Mouse (Mus musculus): Measurements from ENCODE around the gene Orc2.

The Orc2 gene

DNA sequence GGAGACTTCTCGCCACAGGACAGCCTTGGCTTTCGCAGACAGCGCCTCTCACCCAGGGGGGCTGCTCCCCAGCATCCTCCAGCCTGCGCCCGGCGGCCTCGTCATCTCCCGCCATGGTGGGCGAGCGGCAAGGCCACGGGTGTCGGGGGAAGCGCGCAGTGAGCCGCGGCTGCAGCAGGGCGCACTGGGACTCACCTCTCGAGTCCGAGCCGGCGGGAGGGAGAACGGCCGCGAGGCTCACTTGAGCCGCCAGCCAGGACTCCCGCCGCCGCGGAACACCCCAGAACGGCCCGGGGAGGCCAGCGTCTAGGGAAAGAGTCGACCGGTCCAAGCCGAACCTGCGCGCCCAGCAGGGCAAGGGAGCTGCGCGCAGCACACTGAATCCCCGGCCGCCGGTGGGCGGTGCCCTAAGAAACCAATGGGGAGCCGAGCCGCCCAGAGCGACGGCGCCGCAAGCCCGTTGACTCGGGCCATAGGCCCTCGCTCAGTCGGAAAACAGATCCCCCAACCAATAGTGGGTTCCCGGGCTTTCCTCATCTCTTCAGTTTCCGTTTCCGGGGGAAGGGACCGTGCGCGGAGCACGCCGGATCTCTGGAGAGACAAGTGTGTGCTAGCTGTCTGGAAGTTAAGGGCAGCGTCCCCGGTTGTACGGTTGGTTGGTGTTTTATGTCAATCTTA, at the start of gene Orc2:
Orc2 (minus strand) TSS at position 533 of the 678 bp plus-strand sequence.
- DNase-seq (ENCODE audit: low spot score in 2 of 2), result peak; percentile 96 to 97

DNA sequence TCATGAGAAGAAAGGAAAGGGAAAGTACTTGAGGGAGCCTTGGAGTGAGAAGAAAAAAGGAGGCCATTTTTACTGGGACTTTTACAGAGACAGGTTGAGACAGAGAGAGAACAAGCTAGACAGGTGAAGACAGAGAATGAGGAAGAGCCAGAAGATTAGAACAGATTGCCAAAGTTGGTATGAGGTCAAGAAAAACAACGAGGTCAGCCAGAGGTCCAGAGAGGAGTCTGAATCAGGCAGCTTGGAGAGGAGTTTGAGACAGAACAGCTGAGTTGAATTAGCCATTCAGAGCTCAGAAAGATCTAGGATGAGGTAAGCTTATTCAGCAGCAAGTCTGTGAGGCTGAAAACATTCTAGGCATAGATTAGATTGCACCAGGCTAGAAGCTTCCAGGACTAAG, 36.5 kb upstream of the Orc2 start:
- DNase-seq (ENCODE audit: low spot score in 2 of 2), result no peak

DNA sequence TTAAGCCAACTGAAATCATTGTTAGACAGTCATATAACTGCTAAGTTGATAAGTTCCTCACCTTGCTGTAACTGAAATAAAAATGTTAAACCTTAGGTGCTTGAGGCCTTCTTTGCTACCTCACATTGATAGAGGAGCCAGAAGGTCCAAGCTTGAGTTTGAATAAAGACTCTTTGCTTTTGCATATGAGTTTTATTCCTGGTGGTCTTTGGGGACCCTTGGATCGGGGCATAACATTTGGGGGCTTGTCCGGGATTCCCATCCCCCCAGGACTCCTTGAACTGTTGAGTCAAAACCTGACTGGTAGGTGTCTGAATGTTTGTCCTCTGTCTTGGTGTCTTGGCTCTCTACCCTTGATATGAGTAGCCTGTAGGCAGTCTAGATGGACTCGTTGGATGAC, 2.3 kb upstream of the Orc2 start:
- no peak for DNase-seq (ENCODE audit: low spot score in 2 of 2)

DNA sequence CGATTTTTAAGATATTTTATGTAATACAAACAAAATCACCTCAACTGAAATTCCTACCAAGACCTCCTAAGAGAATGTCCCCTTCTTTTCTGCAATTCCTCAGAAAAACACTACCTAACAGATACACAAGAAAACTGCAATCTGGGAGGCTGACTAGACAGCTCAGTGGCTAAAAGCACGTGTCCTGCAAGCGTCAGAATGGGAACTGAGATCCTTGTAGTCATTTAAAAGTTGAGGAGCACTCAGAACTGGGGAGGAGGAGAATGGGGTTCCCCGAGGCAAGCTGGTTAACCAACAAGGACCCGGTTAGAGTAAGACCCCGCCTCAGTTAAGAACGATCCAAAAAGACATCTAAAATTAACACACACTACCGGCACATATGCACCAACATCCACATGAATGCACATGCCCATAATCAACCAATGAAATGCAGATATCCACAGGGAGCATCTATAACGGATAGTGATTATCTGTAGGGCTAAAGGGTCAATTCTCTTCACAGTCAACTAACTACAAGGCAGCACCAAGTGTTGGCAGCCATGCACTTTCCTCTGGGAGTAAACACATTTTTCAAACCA, 1.0 kb downstream of the Orc2 start:
- DNase-seq (ENCODE audit: low spot score in 2 of 2), result no peak

DNA sequence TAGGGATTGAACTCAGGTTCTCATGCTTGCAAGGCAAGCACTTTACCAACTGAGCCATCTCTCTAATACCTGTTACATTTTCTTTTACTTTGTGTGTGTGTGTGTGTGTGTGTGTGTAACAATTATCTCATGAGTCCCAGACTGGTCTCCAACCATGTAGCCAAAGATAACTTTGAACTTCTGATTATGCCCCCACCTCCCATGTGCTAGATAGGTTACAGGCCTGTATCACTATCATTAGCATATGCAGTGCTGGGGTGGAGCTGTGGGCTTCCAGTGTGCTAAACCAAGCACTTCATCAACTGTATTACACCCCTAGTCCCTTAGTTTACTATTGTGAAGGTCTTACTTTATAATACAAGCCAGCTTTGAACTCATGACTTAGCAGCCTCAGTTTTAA, 1.8 kb downstream of the Orc2 start:
- DNase-seq (ENCODE audit: low spot score in 2 of 2), result no peak

DNA sequence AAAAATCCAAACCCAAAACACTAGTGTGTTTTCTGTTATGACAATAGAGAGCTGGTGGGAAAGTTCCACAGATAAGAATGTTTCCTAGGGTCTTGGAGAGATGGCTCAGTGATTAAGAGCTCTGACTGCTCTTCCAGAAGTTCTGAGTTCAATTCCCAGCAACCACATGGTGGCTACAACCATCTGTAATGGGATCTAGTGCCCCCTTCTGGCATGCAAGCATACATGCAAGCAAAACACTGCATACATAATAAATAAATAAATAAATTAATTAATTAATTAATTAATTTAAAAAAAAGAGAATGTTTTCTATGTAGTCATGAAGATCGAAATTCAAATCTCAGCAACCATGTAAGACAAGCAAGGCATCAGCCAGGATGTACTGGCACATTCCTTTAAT, 6.2 kb downstream of the Orc2 start:
- no peak for DNase-seq (ENCODE audit: low spot score in 2 of 2)

DNA sequence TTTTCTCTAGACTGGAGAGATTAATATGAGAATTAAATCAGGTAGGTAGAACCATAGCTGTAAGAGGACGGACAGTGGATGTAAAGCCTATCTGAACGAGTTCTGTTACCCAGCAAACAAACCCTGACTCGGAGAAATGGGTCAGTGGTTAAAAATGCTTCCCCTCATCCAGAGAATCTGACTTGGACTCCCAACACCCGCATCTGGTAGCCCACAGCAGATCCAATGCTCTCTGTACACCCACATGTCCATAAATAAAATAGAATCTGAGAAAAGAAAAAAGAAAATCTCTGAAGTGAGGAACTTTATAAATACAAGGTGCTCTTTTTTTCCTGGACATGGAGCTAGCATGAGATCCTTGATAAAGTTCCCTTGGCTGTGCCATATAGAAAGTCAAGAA, 7.2 kb downstream of the Orc2 start:
- no peak for DNase-seq (ENCODE audit: low spot score in 2 of 2)

DNA sequence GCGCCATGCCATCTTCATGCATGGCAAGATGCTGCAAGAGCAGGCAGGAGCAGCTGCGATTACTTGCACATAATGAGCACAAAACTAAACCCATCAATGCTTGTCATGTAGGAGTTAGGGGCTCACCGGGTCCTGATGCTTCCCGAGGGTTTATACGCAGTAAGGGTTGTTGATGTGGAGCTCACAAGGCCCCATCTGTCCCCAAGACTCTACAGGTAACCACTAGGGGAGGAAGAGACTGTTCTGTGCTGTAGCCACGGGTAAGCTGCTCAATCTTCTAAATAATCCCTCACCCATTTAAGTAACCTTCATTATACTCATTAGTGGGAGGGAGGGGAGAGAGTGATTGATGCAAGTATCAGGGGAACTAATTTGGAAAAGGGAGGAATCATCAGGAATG, 9.3 kb downstream of the Orc2 start:
- no peak for DNase-seq (ENCODE audit: low spot score in 2 of 2)

DNA sequence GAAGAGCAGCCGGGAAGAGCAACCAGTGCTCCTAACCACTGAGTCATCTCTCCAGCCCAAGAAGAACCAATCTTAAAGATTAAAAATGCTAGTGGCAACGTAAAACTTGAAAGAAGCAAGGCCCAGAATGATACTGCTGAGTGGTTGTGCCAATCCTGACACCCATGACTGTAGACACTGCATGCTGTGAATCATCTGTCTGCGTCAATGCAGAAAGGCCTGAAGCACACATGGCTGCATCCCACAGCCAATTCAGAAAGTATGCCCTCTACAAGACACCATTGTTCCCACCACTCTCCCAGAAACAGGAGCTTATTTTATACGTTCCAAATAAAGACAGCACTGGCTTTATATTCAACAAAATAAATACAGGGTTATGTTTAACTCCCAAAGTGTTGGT, 22.3 kb downstream of the Orc2 start:
- no peak for DNase-seq (ENCODE audit: low spot score in 2 of 2)

DNA sequence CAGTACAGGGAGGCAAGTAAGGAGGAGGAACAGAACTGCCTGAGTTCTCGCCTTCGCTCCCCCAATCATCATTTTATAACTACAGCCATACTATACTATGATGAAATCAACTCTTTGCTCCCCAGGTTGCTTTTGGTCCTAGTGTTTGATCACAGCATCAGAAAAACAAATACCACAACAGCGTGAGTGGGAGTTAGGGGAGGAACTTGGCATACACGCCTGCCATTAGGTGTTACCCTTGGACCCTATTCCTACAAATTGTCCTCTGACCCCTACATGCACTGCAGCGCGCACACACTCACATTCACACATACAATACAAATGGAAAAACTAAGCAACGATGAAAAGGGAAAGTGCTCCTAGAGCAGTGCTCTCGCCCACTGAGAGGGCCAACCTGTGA, 29.2 kb downstream of the Orc2 start:
- no peak for DNase-seq (ENCODE audit: low spot score in 2 of 2)

DNA sequence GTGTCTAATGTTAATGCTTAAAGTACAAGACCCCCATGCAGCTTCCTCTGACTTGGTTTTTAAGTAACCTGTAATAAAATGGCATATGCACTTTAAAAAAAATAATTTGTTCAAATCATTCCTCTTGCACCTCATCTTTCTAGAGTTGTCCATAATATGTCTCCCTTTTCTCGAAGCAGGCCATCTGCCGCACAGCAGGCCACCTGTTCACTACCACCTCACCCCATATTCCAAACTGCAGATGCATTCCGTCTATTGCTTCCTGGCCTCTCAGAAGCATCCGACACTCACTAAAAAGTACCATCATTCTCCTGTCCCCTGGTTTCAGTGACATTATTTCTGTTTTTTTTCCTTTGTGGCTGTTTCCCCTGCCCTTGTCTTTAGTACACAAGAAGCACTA, 39.3 kb downstream of the Orc2 start:
- DNase-seq (ENCODE audit: low spot score in 2 of 2), result no peak

DNA sequence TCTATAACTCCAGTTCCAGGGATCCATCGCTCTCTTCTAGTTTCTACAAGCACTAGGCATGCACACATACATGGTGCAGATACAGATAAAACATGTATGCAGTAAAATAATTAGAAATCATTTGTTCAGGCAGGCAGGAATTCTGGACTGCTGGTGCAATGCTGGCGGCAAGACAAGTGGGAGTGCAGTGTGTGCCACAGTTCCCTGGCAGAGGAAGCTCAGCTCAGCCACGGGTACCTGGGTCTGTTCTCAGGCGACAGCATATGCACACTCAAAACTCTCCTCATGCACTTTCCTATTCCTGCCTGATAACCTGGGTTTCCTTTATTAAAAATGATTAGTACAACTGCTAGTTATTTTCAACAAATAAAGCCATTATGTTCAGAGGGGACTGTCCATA, 39.9 kb downstream of the Orc2 start:
- no peak for DNase-seq (ENCODE audit: low spot score in 2 of 2)

DNA sequence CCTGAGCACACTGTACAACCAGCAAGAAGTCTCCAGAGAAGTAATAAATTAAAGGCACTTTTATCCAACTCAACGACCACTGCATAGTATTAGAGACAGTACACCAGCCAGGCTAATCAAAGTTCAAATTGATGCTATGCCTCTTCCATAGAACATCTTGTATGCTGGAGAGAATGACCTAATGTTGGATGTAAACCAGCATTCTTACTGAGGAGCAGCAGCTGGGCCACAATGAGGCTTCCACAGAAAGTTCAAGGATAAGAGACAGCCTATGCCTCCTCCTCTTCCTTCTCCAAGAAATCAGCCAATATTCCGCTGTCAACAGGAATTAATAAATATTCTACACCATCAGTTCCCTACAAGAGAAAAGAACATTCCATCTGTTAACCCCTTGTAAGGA, 41.0 kb downstream of the Orc2 start:
- DNase-seq (ENCODE audit: low spot score in 2 of 2), result no peak

DNA sequence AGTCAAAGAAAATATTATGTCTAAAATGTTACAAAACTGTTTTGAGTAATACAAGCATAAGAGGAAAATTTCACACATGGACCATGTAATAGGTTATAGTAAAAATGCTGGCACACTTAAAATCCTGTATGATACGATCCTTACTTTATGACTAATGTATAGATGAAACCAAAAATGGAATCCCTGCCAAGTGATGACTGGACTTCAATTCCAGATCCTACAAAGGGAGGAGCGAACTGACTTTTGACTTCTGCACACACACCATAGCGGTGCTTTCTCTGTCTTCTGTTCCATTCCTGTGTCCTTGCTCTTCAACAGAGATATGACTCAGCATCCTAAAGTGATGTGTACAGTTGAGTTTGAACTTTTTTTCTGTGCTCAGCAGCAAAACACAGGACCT, 44.3 kb downstream of the Orc2 start:
- DNase-seq (ENCODE audit: low spot score in 2 of 2), result no peak

DNA sequence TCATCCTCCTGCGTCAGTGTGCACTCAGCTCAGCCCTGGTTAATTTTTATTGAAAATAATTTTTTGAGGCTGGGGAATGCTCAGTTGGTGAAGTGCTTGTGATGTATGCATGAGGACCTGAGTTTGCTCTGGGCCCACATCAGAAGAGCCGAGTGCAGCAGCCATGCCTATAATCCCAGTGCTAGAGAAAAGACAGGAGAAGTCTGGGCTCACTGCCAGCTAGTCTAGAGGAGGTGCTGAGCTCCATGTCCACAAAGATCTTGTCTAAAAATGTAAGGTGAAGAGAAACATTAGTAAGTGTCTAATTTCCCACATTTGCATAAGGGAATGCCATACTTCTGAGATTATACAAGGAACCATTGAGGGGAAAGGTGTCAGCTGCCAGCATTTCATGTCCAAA, 46.0 kb downstream of the Orc2 start:
- peak in 1 of 2 experiments; percentile 36 for DNase-seq (ENCODE audit: low spot score in 2 of 2)

DNA sequence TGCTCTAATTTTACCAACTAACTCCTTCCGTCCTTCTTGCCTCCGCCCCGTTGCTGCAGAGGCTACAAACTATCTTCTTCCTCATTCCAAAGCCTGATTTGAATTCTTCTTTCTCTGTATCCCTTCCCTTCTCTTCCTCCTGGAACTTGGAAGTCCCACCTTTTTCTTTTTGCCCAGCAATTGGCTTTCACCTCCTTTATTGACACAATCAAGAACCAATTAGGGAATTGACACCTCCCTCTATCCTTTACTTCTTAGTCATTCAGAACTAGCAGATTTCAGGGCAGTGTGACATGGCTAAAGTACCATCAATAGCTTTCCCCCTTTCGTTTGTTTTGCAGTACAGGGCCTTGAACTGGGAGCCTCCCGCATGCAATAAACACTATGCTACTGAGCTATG, 46.7 kb downstream of the Orc2 start:
- DNase-seq (ENCODE audit: low spot score in 2 of 2), result no peak

DNA sequence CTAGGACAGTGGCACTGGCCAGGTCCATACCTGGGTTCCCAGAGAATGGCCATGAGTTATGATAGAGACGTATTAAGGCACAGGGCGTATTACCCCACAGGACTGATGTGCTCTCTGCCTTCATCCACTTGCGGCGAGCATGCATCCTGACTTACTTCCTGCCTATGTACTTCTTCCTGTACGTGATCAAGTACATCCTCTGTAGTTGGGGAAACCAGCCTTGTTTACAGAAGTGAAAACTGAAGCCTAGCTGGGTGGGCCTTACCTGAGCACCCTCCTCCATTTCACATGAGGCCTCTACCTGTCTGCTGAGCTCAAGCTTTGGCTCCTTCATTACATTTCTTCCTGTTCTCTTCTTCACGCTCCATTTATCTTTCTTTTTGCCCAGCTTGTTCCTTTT, 50.6 kb downstream of the Orc2 start:
- DNase-seq (ENCODE audit: low spot score in 2 of 2), result no peak

DNA sequence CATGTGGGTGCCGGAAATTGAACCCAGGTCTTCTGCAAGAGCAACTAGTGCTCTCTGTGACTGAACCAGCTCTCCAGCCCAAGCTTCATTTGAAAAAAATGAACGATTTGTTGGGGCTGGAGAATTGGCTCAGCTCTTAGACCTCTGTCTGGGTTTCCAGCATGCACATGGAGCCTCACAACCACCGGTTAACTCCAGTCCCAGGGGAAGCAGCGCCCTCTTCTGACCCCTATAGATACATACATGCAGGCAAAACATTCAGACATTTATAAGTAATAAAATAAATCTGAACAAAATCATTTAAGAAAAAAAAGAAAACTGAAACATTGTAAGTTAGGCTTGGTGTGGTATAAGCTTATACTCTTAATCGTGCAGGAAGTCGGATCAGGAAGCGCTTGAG, 56.5 kb downstream of the Orc2 start:
- no peak for DNase-seq (ENCODE audit: low spot score in 2 of 2)

DNA sequence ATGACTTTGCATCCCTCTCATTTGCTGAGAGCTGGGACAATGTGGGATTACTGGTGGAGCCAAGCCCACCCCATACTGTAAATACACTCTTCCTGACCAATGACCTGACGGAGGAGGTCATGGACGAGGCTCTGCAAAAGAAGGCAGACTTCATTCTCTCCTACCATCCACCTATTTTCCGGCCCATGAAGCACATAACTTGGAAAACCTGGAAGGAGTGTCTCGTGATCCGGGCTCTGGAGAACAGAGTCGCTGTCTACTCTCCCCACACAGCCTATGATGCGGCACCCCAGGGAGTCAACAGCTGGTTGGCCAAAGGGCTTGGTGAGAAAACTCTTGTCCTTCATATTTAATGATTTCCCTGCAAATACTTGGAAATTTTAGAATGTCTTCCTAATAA, 57.1 kb downstream of the Orc2 start:
- DNase-seq (ENCODE audit: low spot score in 2 of 2), result no peak

DNA sequence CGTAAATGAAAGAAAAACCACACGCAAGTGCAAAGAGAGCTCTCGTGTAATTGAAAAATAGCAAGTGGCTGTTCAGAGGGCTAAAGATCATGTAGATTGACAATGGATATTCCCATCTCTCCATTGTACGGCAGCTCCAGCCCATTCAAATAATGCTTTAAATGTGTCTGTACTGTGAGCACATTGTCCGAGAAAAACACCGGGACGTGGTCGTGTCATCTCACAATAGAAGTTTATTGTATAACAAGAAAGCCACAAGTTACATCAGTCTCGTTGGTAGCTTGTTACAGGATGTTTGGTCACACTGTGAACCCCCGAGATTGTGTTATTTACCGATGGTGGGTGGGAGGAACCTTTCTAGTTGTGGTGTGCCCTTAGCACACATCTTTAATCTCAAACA, 59.0 kb downstream of the Orc2 start:
- no peak for DNase-seq (ENCODE audit: low spot score in 2 of 2)

DNA sequence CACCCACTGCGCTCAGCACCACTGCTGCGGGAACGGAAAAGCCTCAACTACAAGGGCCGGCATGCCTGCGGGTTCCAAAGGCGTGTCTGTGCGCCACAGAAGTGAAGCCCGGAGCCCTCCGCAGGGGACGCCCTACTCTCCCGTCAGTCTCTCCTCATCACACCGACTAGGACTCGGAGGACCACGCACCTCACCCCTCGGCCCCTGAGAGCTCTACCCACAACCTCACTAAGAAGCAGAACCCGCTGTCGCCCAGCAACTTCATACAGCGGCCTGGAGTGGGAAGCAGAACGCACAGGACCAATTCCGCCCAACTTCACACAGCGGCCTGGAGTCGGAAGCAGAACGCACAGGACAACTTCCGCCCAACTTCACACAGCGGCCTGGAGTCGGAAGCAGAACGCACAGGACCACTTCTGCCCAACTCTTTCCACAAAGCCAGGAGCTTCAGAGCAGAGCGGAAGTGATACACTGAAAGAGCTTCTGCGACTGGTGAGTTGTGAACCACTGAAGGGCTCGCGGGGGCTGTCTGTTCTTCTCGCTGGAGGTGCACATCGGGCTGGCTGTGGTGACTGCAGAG, 59.7 kb downstream of the Orc2 start, which contains the start of the genes Nif3l1 and Ppil3:
Nif3l1 (plus strand) TSS at position 9 of the 580 bp plus-strand sequence.
Ppil3 (minus strand) TSS at position 344 of the 580 bp plus-strand sequence.
- peak; percentile 93 to 96 for DNase-seq (ENCODE audit: low spot score in 2 of 2)

DNA sequence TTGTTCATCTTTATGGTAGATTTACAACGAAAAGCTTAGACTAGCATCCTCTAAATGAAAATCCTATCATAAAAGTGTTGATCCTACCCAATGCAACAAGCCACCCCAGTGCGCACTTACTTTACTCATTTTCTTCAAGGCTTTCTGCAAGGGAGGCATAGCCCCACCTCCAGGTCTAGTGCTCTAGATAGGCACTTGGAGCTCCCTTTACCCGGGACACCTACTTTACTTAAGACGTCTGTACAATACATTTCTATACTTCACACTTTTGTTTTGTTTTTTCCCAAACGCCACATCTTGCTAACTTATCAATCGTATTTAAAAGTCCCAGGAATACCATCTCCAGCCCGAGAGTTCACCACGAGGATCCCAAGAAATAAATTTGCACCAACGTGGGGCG, 60.2 kb downstream of the Orc2 start:
- no peak for DNase-seq (ENCODE audit: low spot score in 2 of 2)

DNA sequence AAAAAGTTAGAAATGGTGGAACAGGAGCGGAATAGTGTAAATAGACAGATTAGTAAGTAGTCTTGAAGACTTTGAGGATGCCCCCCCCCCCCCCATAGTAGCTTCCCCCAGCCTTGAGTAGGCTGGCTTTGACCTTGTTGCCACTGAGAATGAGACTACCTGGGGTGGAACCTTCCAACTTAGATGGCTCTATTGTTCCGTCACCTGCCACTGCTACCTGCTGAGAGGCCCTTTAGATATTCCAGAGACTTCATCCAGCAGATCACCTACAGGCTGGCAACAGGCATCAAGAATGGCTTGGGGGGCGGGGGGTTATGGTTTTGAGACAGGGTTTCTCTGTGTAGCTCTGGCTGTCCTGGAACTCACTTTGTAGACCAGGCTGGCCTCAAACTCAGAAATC, 80.4 kb downstream of the Orc2 start:
- no peak for DNase-seq (ENCODE audit: low spot score in 2 of 2)
